Mouse (Mus musculus): ENCODE measurements around the gene Ajap1.

Ajap1 gene

GRCm38 (mm10) chr4:153451516-153451915, 31.1 kb downstream of the Ajap1 start:
- DNase-seq (ENCODE audit: low spot score) = no peak

- DNase-seq (ENCODE audit: low spot score) = no peak
These were observed 40.1 kb downstream of the Ajap1 start for GRCm38 (mm10) chr4:153442522-153442921.

- DNase-seq (ENCODE audit: low spot score) = no peak
These were observed 42.7 kb downstream of the Ajap1 start for GRCm38 (mm10) chr4:153439868-153440267.

GRCm38 (mm10) chr4:153439031-153439430, 43.6 kb downstream of the Ajap1 start:
- no peak for DNase-seq (ENCODE audit: low spot score)

GRCm38 (mm10) chr4:153437196-153437595, 45.4 kb downstream of the Ajap1 start:
- no peak for DNase-seq (ENCODE audit: low spot score)

GRCm38 (mm10) chr4:153435917-153436316, 46.7 kb downstream of the Ajap1 start:
- DNase-seq (ENCODE audit: low spot score) = no peak

- DNase-seq (ENCODE audit: low spot score) = no peak
These were observed 52.6 kb downstream of the Ajap1 start for GRCm38 (mm10) chr4:153429971-153430370.

- no peak for DNase-seq (ENCODE audit: low spot score)
These were observed 56.5 kb downstream of the Ajap1 start for GRCm38 (mm10) chr4:153425961-153426656.

- DNase-seq (ENCODE audit: low spot score) = no peak
These were observed 58.3 kb downstream of the Ajap1 start for GRCm38 (mm10) chr4:153424324-153424723.

- no peak for DNase-seq (ENCODE audit: low spot score)
These were observed 64.7 kb downstream of the Ajap1 start for GRCm38 (mm10) chr4:153417926-153418325.

- DNase-seq (ENCODE audit: low spot score) = no peak
These were observed 65.3 kb downstream of the Ajap1 start for GRCm38 (mm10) chr4:153417164-153417896.

- no peak for DNase-seq (ENCODE audit: low spot score)
These were observed 66.5 kb downstream of the Ajap1 start for GRCm38 (mm10) chr4:153416111-153416510.

GRCm38 (mm10) chr4:153398421-153398820, 84.2 kb downstream of the Ajap1 start:
- no peak for DNase-seq (ENCODE audit: low spot score)

GRCm38 (mm10) chr4:153387478-153387877, 95.1 kb downstream of the Ajap1 start:
- DNase-seq (ENCODE audit: low spot score) = no peak

GRCm38 (mm10) chr4:153381433-153381832, 101.2 kb downstream of the Ajap1 start:
- no peak for DNase-seq (ENCODE audit: low spot score)

GRCm38 (mm10) chr4:153380885-153381284, 101.7 kb downstream of the Ajap1 start:
- DNase-seq (ENCODE audit: low spot score) = no peak

- DNase-seq (ENCODE audit: low spot score) = no peak
These were observed 104.6 kb downstream of the Ajap1 start for GRCm38 (mm10) chr4:153377981-153378380.

- DNase-seq (ENCODE audit: low spot score) = no peak
These were observed 108.4 kb downstream of the Ajap1 start for GRCm38 (mm10) chr4:153374233-153374632.

- no peak for DNase-seq (ENCODE audit: low spot score)
These were observed 109.5 kb downstream of the Ajap1 start for GRCm38 (mm10) chr4:153373125-153373524.

- DNase-seq (ENCODE audit: low spot score) = no peak
These were observed 113.9 kb downstream of the Ajap1 start for GRCm38 (mm10) chr4:153368620-153369159.

GRCm38 (mm10) chr4:153360868-153361545, 121.6 kb downstream of the Ajap1 start:
- DNase-seq (ENCODE audit: low spot score) = no peak

GRCm38 (mm10) chr4:153358243-153358550, 124.4 kb downstream of the Ajap1 start:
- DNase-seq (ENCODE audit: low spot score) = no peak
